Comparison of ENCODE assay signal across 18 mouse cellular contexts in the genomic region with DNA sequence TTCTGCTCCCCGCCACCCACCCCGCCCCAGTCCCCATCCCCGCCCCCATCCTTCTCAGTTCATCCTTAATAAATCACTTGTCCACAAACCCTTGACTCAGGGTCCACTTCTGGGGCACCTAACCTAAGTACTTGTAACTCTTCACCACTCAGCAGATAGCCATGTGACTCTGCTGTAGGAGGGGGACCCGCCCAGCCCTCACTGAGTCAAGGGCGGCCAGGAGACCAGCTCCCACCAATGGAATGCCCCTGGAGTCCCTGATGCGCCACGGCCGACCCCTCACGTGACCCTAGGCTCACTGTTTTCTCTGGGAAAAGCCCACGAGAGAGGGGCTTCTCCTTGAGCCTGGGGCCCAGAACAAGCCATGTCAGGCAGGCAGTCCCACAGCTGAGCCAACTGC. TPM values are rescaled to one million over a fixed set of nuclear protein-coding genes. Genes with fewer than 3 reads are reported as not detected.
DNase-seq lines count a peak whose midpoint lies in the region; ATAC-seq and TF ChIP-seq lines count a peak whose summit lies in the region.
"Had no signal": no experiment of that assay in that cellular context is flagged by ENCODE, and none has a peak within 500 bp of the region (broad histone marks: within the 10 kb centered on the region; RNA-seq: fewer than 3 reads in every experiment).

No protein-coding gene starts in this region.

- no peak overlapping the region for H3K4me2 ChIP-seq in heart, embryonic 15.5 days
- no peak overlapping the region for H3K4me2 ChIP-seq in kidney, postnatal 0 days (ENCODE audit: low read length)
- H3K4me2 ChIP-seq: hindbrain, embryonic 15.5 days; midbrain, embryonic 12.5 days had no signal

- H3K36me3 ChIP-seq in heart, embryonic 15.5 days: no peaks in the 10 kb centered on the region
- H3K36me3 ChIP-seq in kidney, postnatal 0 days (ENCODE audit: insufficient read depth, low read length): no peaks in the 10 kb centered on the region
- H3K36me3 ChIP-seq in ES-Bruce4 (ENCODE audit: control insufficient read depth, insufficient read depth, low read length, poor library complexity, severe bottlenecking): no peaks in the 10 kb centered on the region
- H3K36me3 ChIP-seq: hindbrain, embryonic 15.5 days; midbrain, embryonic 12.5 days had no signal

- no peak overlapping the region for H3K9ac ChIP-seq in heart, embryonic 15.5 days
- no peak overlapping the region for H3K9ac ChIP-seq in kidney, postnatal 0 days (ENCODE audit: low read depth, low read length)
- H3K9ac ChIP-seq in ES-Bruce4 (ENCODE audit: low read depth, poor library complexity, severe bottlenecking): no peak overlapping the region
- H3K9ac ChIP-seq: forebrain, postnatal 0 days; hindbrain, embryonic 15.5 days; liver, postnatal 0 days; midbrain, embryonic 12.5 days had no signal

- H3K27me3 ChIP-seq in heart, embryonic 15.5 days: no peaks in the 10 kb centered on the region
- H3K27me3 ChIP-seq in kidney, postnatal 0 days (ENCODE audit: insufficient read depth, low read length): no peaks in the 10 kb centered on the region
- no peaks in the 10 kb centered on the region for H3K27me3 ChIP-seq in ES-Bruce4 (ENCODE audit: control insufficient read depth, insufficient read depth, low read length, poor library complexity, severe bottlenecking)
- H3K27me3 ChIP-seq: hindbrain, embryonic 15.5 days had no signal

- no peaks in the 10 kb centered on the region for H3K9me3 ChIP-seq in heart, embryonic 15.5 days (replicated peaks)
- H3K9me3 ChIP-seq in kidney, postnatal 0 days (replicated peaks; ENCODE audit: low read length): no peaks in the 10 kb centered on the region
- no peaks in the 10 kb centered on the region for H3K9me3 ChIP-seq in ES-Bruce4 (replicated peaks; ENCODE audit: control insufficient read depth, insufficient read depth, low read length, poor library complexity, severe bottlenecking)
- H3K9me3 ChIP-seq: hindbrain, embryonic 15.5 days; midbrain, embryonic 12.5 days had no signal

- no peak for TF ChIP-seq CTCF in kidney, postnatal 0 days (IDR thresholded peaks at IDR 0.05; ENCODE audit: low read depth)
- no peak for TF ChIP-seq CTCF in ES-Bruce4 (IDR thresholded peaks at IDR 0.05; ENCODE audit: low read depth, low read length)

- 49% methylated on average over 10 of the region's 10 CpGs for WGBS in heart, embryonic 15.5 days
- WGBS in kidney, postnatal 0 days: 34% methylated on average over 10 of the region's 10 CpGs

- no peak for DNase-seq in heart, postnatal 10 days
- no peak for DNase-seq in kidney, postnatal 0 days (ENCODE audit: low spot score)
- DNase-seq in kidney, adult 11 months: no peak
- DNase-seq in ZHBTc4 (ENCODE audit: low read depth, low spot score): peak; percentile 87
- no peak for DNase-seq in layer of hippocampus, postnatal 36 days
- DNase-seq: adrenal gland, postnatal 10 days; cerebellum, adult 11-12 months; cerebellum, postnatal 36 days; forebrain, postnatal 0 days; liver; liver, postnatal 0 days; retina, postnatal 1 day; thymus, postnatal 4 days had no signal

- no peak overlapping the region for H3K4me3 ChIP-seq in heart, embryonic 15.5 days
- no peak overlapping the region for H3K4me3 ChIP-seq in kidney, postnatal 0 days (replicated peaks; ENCODE audit: low read depth, low read length)
- no peak overlapping the region for H3K4me3 ChIP-seq in ES-Bruce4 (ENCODE audit: low read depth, low read length)
- H3K4me3 ChIP-seq: hindbrain, embryonic 15.5 days; midbrain, embryonic 12.5 days had no signal

- 0 out of 2 replicates have a peak, but pooled peaks have one; percentile 27 for ATAC-seq in heart, embryonic 15.5 days (replicated peaks; ENCODE audit: insufficient number of reproducible peaks, insufficient read depth, low FRiP score, low read depth)
- ATAC-seq in kidney, postnatal 0 days (replicated peaks; ENCODE audit: low FRiP score, low read depth): peak; percentile 92
- ATAC-seq: forebrain, postnatal 0 days; liver, postnatal 0 days had no signal

- intact Hi-C loops in heart, postnatal 10 days (cut with DNase I): no loop called here

- no peak overlapping the region for H3K27ac ChIP-seq in heart, embryonic 15.5 days
- peak overlapping the region; percentile 78 for H3K27ac ChIP-seq in kidney, postnatal 0 days
- 0 out of 2 replicates have a peak overlapping the region, but pooled peaks have one; percentile 3 for H3K27ac ChIP-seq in ES-Bruce4 (ENCODE audit: insufficient read depth, low read length)
- H3K27ac ChIP-seq: hindbrain, embryonic 15.5 days; macrophage; midbrain, embryonic 12.5 days had no signal

- H3K4me1 ChIP-seq in heart, embryonic 15.5 days (replicated peaks): peaks cover 29% of the 10 kb centered on the region
- H3K4me1 ChIP-seq in kidney, postnatal 0 days (replicated peaks; ENCODE audit: insufficient read depth, low read length): peaks cover 18% of the 10 kb centered on the region
- H3K4me1 ChIP-seq in ES-Bruce4 (ENCODE audit: control insufficient read depth, insufficient read depth, low read length): peaks cover 14% of the 10 kb centered on the region
- H3K4me1 ChIP-seq: hindbrain, embryonic 15.5 days had no signal

- TF ChIP-seq POLR2A in ES-Bruce4 (IDR thresholded peaks at IDR 0.05; ENCODE audit: insufficient read depth, low read length): no peak

- no peak for TF ChIP-seq EP300 in ES-Bruce4 (IDR thresholded peaks at IDR 0.05; ENCODE audit: insufficient read depth, low read depth, low read length)

RNA-seq across cellular contexts. Expression of gene Cdkn1a, which starts 21.7 kb away (rescaled TPM):
- 53.3 and 64.4 TPM in 2 replicates for polyA plus RNA-seq in heart, embryonic 15.5 days (2015; fragmentation: Nextera tagmentation; extraction: Ambion mirVana)
- total RNA-seq in heart, postnatal 10 days (2021): 100 to 1,000 TPM in 1 of 2 experiments, 10 to 100 TPM in 1; 46.2 to 180 TPM
- 125 and 136 TPM in 2 replicates for polyA plus RNA-seq in kidney, postnatal 0 days (2015; fragmentation: Nextera tagmentation; extraction: Ambion mirVana)
- 171 and 178 TPM in 2 replicates for polyA plus RNA-seq in ES-Bruce4 (2011; ENCODE audit: insufficient read depth, insufficient read length, low read depth, missing spikeins)
- 10 to 100 TPM; 12.9 to 16.7 TPM for total RNA-seq in layer of hippocampus, postnatal 36 days (2021)

RNA-seq across cellular contexts. Expression of gene Srsf3, which starts 36.6 kb away (rescaled TPM):
- 318 and 332 TPM in 2 replicates for polyA plus RNA-seq in heart, embryonic 15.5 days (2015; fragmentation: Nextera tagmentation; extraction: Ambion mirVana)
- total RNA-seq in heart, postnatal 10 days (2021): 100 to 1,000 TPM; 152 to 159 TPM
- polyA plus RNA-seq in kidney, postnatal 0 days (2015; fragmentation: Nextera tagmentation; extraction: Ambion mirVana): 456 and 496 TPM in 2 replicates
- polyA plus RNA-seq in ES-Bruce4 (2011; ENCODE audit: insufficient read depth, insufficient read length, low read depth, missing spikeins): 541 and 557 TPM in 2 replicates
- total RNA-seq in layer of hippocampus, postnatal 36 days (2021): 100 to 1,000 TPM; 141 to 147 TPM

RNA-seq across cellular contexts. Expression of gene Rab44, which starts 44.9 kb away (rescaled TPM):
- 0.66 and 3.1 TPM in 2 replicates for polyA plus RNA-seq in heart, embryonic 15.5 days (2015; fragmentation: Nextera tagmentation; extraction: Ambion mirVana)
- total RNA-seq in heart, postnatal 10 days (2021): under 1 TPM; 0.34 to 0.87 TPM
- 0.21 and 0.22 TPM in 2 replicates for polyA plus RNA-seq in kidney, postnatal 0 days (2015; fragmentation: Nextera tagmentation; extraction: Ambion mirVana)
- not detected in 2 replicates for polyA plus RNA-seq in ES-Bruce4 (2011; ENCODE audit: insufficient read depth, insufficient read length, low read depth, missing spikeins)
- not detected for total RNA-seq in layer of hippocampus, postnatal 36 days (2021)
- total RNA-seq: forebrain, postnatal 0 days had no signal
- polyA plus RNA-seq: forebrain, postnatal 0 days had no signal
